Mouse (Mus musculus) small intestine, adult 2 months (tissue): ENCODE results near the gene Dclk1.

Experiments
- CTCF ChIP-seq: fragments of 200-500 bp; IDR thresholded peaks from 2 replicates; pipeline ENCODE4 v1.5.1; 2012; ENCODE audit warnings: low read depth, mild to moderate bottlenecking, control low read depth, inconsistent platforms, low read length, moderate library complexity, mixed read lengths; ENCODE audit not compliant: insufficient replicate concordance, insufficient read length; ENCODE audit errors: extremely low read depth
- POLR2A ChIP-seq: fragments of 200-500 bp; IDR thresholded peaks from 2 replicates; pipeline ENCODE4 v1.6.1; 2012; ENCODE audit warnings: low read depth, mild to moderate bottlenecking, control low read depth, inconsistent platforms, low read length, moderate library complexity

DNA sequence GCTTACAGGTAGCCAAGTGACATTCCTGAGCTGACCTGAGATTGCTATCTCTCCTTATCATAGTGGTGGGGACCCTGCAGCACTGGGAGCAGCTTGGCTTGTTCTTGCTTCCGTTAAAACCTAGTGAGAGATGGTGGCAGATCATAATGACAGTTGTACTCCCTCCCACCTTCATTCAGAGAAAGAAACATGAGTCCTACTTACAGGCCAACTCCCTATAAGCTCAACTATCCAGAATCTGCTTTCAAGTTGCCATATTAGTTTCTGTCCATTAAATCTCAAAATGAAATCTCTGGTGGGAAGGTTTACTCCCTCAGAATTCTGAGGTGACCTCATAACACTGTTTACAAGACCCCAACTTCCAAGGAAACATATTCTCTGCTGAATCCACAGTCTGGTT lies 316.4 kb downstream of the Dclk1 start:
- no peak for TF ChIP-seq POLR2A
- TF ChIP-seq CTCF, result no peak
